Mouse (Mus musculus) thymus, postnatal 0 days (tissue): ENCODE measurements around the gene Tmem185b. TPM values are rescaled to one million over a fixed set of nuclear protein-coding genes. Genes with fewer than 3 reads are reported as not detected.
A peak's percentile ranks its signal among the peaks of the same experiment; 100 is the strongest.

Source experiments
- DNase-seq: peaks from one replicate; pipeline ENCODE4 v3.0.0-alpha.2; 2015; ENCODE audit warnings: low spot score
- polyA plus RNA-seq: library from polyadenylated mRNA; unstranded; fragments of >200 nt; fragmentation: Nextera tagmentation; extraction: Ambion mirVana; gene quantifications from 2 replicates; pipeline ENCODE4 v1.2.1, GENCODE M21; 2015

Gene Tmem185b
- polyA plus RNA-seq, 1 experiment from 2014 or later = 29.2 TPM

- no peak for DNase-seq
Observed at GRCm38 (mm10) chr1:119502729-119503128, 23.2 kb upstream of the Tmem185b start.

GRCm38 (mm10) chr1:119503181-119503580, 22.8 kb upstream of the Tmem185b start:
- DNase-seq = no peak

- no peak for DNase-seq
Observed at GRCm38 (mm10) chr1:119503808-119504207, 22.2 kb upstream of the Tmem185b start.

- peak; percentile 93 for DNase-seq
Observed at GRCm38 (mm10) chr1:119504260-119505062, 21.5 kb upstream of the Tmem185b start, which contains the start of gene Ralb. Gene Ralb (minus strand): TSS chr1:119504794.

- DNase-seq = no peak
Observed at GRCm38 (mm10) chr1:119505951-119506350, 20.0 kb upstream of the Tmem185b start.

- no peak for DNase-seq
Observed at GRCm38 (mm10) chr1:119508548-119508947, 17.4 kb upstream of the Tmem185b start.

- no peak for DNase-seq
Observed at GRCm38 (mm10) chr1:119509474-119509873, 16.5 kb upstream of the Tmem185b start.

- no peak for DNase-seq
Observed at GRCm38 (mm10) chr1:119510409-119510808, 15.6 kb upstream of the Tmem185b start.

- no peak for DNase-seq
Observed at GRCm38 (mm10) chr1:119510857-119511256, 15.1 kb upstream of the Tmem185b start.

- DNase-seq = no peak
Observed at GRCm38 (mm10) chr1:119518060-119518459, 7.9 kb upstream of the Tmem185b start.

- DNase-seq = no peak
Observed at GRCm38 (mm10) chr1:119518786-119519185, 7.2 kb upstream of the Tmem185b start.

GRCm38 (mm10) chr1:119519286-119519685, 6.7 kb upstream of the Tmem185b start:
- no peak for DNase-seq

- DNase-seq = no peak
Observed at GRCm38 (mm10) chr1:119521029-119521428, 4.9 kb upstream of the Tmem185b start.

- DNase-seq = no peak
Observed at GRCm38 (mm10) chr1:119521681-119522080, 4.3 kb upstream of the Tmem185b start.

GRCm38 (mm10) chr1:119522726-119523125, 3.2 kb upstream of the Tmem185b start:
- DNase-seq = no peak

- DNase-seq = no peak
Observed at GRCm38 (mm10) chr1:119523369-119523768, 2.6 kb upstream of the Tmem185b start.

- no peak for DNase-seq
Observed at GRCm38 (mm10) chr1:119523826-119524225, 2.1 kb upstream of the Tmem185b start.

- DNase-seq = no peak
Observed at GRCm38 (mm10) chr1:119525004-119525444, 936 bp upstream of the Tmem185b start.

- DNase-seq = no peak
Observed at GRCm38 (mm10) chr1:119530941-119531340, 5.0 kb downstream of the Tmem185b start.

GRCm38 (mm10) chr1:119532165-119532564, 6.2 kb downstream of the Tmem185b start:
- no peak for DNase-seq

- no peak for DNase-seq
Observed at GRCm38 (mm10) chr1:119533093-119533805, 7.3 kb downstream of the Tmem185b start.

GRCm38 (mm10) chr1:119534341-119534740, 8.4 kb downstream of the Tmem185b start:
- DNase-seq = no peak
